Mouse (Mus musculus) thymus, postnatal 0 days (tissue): Measurements from ENCODE around the gene Gm36245. TPM values are rescaled to one million over a fixed set of nuclear protein-coding genes. Genes with fewer than 3 reads are reported as not detected.
"Not testable (repeated sequence)": the region's sequence is repeated elsewhere in the genome, so short reads cannot be mapped to it uniquely, and the experiment has no call there.

Experiments
- DNase-seq: peaks from one replicate; pipeline ENCODE4 v3.0.0-alpha.2; 2015; ENCODE audit warnings: low spot score
- polyA plus RNA-seq: library from polyadenylated mRNA; unstranded; fragments of >200 nt; fragmentation: Nextera tagmentation; extraction: Ambion mirVana; gene quantifications from 2 replicates; pipeline ENCODE4 v1.2.1, GENCODE M21; 2015

Gene Gm36245
- not detected in 2 replicates for polyA plus RNA-seq

DNA sequence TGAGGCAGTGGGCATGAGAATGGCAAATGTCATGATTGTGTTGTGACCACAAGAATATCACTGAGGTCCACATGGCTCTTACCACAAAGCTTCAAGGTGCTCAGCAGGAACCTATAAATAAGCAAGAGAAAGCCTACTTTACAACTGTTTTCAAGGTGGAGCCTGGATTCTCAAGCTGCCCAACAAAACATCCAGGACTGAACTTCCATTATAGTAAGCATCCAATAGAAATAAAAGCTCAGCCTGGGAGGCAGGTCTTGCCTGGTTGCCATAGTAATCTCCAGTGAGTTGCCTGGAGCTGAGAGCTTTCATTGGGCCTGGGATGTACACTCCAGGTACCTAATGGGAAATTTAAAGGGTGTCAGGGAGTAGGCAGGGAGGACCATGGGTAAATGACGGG, at the start of gene Gm36245:
Gm36245 (plus strand) TSS at position 301 of the 400 bp plus-strand sequence.
- DNase-seq, result no peak

DNA sequence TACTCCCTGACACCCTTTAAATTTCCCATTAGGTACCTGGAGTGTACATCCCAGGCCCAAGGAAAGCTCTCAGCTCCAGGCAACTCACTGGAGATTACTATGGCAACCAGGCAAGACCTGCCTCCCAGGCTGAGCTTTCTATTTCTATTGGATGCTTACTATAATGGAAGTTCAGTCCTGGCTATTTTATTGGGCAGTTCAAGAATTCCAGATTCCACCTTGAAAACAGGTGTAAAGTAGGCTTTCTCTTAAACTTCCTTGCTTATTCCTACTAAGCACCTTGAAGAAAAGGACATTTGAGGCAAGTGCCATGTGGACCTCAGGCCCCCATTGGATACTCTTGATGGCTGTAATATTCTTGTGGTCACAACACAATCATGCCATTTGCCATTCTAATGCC, 37.3 kb upstream of the Gm36245 start, which contains the start of gene 1700025B11Rik:
1700025B11Rik (minus strand) TSS at position 101 of the 400 bp plus-strand sequence.
- no peak for DNase-seq

DNA sequence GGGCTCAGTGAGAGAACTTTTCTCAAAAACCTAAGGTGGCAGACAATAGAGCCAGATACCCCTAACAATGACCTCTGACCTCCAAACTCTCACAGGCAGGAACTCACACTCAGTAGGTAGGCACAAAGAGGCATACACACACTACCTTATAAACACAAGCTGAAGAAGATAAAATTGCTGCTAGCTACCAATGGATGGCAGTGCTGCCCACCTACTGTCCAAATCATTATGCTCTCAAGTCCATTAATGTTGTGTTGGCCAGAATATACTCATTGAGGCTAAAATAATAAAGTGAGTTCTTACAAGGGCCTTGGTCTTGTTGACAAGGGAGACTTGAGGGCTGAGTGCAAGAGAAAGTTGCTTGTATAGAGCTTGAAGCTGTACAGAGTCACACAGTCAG, 35.8 kb upstream of the Gm36245 start:
- DNase-seq, result no peak

DNA sequence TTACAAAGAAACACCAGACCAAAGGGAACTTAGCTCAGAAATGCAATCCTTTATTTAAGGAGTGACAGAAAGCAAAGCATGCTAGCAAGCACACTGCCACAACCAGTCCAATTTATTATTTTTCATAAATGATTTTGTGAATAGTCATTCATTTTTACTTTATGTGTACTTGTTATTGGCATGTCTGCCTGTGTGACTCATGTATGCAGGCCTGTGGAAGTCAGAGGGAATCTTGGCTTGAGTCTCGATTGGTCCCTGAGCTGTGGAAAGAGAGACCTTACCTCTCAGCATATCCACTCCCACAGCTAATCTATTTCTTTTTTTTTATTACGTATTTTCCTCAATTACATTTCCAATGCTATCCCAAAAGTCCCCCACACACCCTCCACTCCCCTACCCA, 20.3 kb upstream of the Gm36245 start:
- DNase-seq, result no peak

DNA sequence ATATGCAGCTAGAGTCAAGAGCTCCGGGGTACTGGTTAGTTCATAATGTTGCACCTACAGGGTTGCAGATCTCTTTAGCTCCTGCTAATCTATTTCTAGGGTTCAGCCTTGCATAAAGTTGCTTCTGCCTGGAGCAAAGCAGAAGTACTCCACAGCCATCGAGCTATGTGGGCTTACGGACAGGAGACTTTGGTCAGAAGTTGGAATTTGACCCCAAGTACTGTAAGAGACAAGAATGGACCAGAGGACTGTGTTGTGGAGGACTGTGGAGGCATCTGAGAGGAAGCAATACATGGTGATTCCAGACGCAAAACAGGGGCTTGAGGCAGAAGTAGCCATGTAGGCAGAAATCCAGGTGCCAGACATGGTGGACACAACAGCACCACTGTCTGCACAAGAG, 19.7 kb upstream of the Gm36245 start:
- DNase-seq, result no peak

DNA sequence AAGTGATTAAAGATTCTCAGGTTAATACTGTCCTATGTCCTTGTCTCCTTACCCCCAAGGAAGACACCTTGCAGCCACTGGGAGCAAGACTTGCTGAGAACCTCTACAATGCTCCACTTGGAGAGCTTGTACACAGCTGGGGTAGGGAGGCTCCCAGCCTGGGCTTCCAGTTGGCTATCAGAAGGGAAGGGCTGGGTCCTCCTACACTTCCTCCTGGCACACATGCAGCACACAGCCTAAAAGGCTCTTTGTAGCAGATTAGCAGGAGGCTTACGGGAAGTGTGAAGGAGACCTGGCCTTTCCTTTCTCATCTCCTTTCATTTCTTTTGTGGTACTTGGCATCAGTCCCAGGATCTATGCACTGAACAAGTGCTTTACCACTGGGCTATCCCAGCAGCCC, 17.4 kb upstream of the Gm36245 start:
- DNase-seq, result no peak

DNA sequence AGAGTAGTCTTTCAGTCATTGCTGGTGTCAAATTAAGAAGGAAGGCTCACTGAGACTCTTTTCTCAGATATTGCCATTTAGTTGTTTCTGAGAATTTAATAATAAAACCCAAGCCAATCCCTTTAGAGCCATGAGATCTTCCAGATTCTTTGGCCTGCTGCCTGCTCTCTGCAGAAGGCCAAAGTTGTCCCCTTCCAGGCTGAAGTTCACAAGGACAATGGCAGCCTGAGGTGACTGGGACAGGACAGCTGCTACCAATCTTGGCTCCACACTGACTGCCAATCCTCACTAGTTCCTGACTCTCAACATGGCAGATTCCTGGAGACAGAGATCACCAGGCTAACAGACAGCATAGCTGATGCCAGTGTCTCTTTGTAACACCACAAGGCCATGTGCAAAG, 12.0 kb upstream of the Gm36245 start:
- no peak for DNase-seq

DNA sequence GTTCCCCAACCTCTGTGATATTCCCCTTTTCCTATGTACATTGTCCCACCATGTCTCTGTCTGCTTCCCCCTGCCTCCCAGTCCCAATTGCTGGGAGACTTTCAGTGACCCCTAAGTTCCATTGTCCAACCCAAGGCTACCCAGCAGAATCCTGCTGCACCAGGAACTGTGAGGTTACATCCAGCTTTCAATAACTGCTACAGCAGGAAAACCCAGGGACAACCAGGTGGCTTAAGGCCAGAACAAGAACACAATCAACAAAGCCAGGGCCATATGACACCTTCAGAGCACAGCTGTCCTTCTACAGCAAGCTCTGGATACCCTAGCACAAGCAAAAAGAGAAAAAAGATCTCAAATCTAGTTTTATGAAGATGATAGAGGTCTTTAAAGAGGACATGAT, 10.1 kb upstream of the Gm36245 start:
- DNase-seq, result no peak

DNA sequence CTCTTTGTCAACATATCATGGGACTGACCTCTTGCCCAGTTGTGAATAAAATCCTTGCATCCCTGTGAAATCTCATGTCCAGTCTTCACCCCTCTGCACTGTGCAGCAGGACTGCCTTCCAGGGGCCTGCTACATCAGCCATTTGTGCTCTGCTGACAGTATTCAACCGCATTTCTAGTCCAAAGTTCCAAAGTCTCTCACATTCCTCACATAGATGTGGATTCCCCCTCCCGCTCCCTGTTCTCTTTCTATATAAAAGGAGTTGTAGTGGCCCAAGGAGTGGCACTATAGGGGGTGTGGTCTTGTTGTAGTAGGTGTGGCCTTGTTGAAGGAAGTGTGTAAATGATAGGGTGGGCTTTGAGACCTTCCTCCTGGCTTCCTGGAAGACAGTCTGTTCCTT, 8.2 kb upstream of the Gm36245 start:
- no peak for DNase-seq

DNA sequence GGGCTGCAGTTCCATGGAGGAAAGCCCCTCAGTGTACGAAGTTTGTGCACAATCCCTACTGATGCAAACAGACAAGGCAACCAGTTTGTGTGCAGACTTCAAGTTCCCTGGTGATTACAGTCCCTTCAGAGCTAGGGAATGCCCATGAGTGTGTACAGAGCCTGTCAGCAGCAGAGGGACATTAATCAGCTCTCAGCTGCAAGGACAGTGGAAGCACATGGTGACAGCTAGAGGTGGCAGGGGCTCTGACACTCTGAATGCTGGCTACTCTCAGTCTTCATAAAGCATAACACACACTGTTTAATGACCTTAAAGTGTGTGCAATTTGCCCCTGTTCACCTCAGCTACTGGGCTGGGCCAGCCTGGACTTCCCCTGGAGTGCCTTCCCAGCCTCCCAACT, 5.5 kb upstream of the Gm36245 start:
- DNase-seq, result no peak

DNA sequence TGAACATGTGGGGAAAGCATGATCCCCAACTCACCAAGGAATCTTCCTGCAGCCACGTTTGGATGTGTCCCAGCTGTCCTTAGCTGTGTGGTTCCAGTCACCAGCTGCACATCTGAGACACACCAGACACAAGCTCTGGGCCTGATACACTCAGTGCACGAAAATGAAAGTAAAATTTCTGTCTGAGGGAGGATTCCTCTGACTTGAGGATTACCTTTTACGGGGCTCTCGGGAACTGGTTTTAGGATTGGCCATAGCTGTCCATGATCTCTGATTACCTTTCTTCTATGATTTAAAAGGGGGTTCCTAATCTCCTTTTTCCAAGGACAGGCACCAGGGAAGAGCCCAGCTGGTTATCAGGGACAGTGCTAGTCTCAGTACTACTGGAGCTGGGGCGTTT, 3.1 kb upstream of the Gm36245 start, which contains the start of gene Apol10b:
Apol10b (minus strand) TSS at position 165 of the 400 bp plus-strand sequence.
- no peak for DNase-seq

DNA sequence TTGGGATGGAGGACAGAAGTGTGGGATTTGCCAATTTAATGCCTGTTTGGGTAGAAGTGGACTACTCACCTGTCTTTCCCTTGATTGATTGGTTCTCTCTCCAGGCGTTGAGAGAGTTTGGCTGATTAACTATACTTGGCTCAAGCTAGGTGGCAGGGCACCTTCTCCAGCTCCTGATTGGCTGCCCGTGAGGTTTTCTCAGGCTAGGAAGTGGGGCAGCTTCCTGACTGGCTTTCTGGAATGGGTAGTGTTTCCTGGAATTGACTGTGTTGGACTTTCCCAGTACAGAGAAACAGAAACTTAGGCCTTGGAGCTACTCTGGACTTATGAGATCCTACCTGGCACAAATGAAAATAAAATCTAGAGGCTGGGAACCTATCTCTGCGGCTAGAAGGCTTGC, 629 bp upstream of the Gm36245 start:
- no peak for DNase-seq

DNA sequence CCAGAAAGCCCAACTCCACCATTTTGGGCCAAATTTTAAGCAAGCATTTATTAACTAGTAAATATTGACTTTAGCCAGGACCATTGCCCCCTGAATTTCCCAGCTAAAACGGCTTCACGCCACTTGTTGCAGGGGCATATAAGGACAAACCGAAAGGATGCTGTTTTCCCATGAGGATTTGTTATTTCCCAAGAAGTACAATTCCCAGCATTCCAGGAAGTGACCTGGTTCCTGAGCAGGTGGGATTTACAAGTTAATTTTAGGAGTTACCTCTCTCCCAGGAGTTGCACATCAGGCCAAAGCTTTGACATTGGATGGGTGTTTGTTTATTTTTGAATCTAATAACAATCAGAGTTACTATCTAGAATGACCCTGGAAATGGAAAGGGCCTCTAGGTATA, 7.0 kb downstream of the Gm36245 start:
- DNase-seq, result no peak

DNA sequence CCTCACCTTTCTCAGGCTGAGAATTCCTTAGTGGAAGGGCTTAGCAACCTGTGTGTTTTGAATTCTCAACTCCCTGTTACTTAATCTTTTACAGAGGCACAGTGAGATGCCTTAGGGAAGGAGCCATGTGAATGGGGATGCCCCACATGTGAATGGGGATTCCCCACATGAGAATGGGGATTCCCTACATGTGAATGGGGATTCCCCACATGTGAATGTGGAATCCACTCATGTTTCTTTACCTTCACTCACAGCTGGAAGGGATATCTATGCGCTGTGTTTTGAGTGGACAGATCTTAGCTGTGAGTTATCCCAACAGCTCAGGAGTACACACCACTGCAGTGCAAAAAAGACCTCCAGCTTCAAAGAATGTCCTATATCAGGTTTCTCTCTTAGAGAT, 25.7 kb downstream of the Gm36245 start:
- no peak for DNase-seq

DNA sequence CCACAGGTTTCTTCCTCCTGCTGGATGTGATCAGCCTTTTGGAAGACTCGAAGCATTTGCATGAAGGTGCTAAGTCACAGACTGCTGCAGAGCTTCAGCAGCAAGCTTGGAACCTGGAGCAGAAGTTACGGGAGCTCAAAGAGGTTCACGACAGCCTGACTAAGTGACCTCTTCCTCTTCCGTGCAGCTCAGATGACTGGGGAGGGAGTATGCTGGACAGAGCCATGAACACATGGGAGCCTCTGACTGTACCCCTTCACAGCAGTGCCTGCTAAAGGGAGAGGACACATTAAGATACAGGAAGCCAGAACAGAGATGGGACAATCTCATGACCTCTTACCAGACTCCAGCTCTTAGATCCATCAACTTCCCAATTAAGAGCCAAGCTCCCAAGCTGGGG, 27.4 kb downstream of the Gm36245 start:
- not testable (repeated sequence) for DNase-seq

DNA sequence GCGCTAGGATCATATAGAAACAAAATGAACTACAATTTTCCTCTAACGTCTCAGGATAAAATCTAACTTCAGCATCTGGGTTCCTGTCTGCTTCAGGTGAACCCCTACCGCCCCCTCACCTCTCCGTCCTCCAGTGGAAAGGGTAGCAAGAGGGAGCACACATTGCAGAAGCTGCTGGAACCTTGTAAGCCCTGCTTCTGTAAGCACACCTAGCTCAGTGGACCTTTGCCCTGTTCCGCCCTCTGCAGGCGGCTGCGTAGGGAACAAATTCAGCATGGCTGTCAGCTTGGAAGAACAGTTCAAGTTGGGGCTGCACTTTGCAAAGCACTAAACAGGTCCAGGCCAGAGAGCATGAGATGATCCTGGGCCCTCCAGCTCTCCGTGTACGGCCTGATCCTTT, 29.6 kb downstream of the Gm36245 start:
- DNase-seq, result not testable (repeated sequence)

DNA sequence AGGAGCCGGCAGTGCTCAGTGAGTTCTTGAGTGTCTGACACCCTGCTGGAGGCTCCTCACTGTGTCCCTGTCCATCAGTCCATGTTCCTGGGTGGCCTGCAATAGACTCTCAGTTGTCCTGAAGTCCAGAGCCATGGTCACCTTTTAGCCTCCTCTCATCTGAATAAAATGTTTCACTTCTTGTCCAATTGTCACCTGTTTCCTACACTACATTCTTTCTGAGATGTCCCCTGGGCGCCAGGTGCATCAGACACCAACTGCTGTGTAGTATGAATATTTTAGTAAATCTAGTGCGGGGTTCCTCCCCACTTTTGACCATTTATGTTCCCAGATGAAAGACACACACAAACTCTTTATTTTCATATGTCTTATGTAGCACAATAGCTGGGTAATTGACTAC, 30.8 kb downstream of the Gm36245 start:
- DNase-seq, result not testable (repeated sequence)

DNA sequence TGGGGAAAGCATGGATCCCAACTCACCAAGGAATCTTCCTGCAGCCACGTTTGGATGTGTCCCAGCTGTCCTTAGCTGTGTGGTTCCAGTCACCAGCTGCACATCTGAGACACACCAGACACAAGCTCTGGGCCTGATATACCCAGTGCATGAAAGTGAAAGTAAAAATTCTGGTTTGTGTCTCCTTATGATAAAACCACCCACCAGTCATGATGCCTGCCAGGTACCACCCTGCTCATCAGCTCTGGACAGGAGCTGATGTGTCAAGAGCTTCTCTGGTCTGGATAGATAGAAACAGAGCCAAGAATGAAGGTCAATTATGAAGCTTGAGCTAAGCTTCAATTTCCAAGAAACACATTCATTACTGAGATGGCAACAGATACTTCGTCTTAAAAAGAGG, 44.1 kb downstream of the Gm36245 start, which contains the start of gene Apol11b:
Apol11b (minus strand) TSS at position 111 of the 400 bp plus-strand sequence.
- not testable (repeated sequence) for DNase-seq

DNA sequence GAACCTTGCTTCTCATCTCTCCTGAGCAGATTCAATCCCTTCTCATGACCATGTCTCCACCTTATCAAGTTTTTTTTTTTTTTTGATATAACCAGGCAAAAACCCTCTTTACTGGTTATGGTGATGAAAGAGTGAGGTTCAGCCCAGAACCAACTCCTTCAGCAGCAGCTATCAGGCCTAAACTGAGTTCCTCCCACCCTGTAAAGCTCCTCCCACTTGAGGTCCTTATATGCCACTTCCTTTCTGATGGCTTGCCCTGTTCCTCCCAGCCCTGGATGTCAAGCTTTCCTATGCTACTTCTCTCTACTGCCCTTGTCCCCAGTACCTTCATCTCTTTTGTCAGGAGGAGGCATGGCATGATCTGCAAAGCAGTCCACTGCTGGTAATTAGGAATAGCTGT, 52.1 kb downstream of the Gm36245 start:
- not testable (repeated sequence) for DNase-seq

Other genes with a start within 250 kb of the Gm36245 start
- gene Apol7a, start 200.1 kb upstream of the Gm36245 start, polyA plus RNA-seq, result 0.15 TPM in 1 of 2 replicates, not detected in the other
- gene Apol9a, start 188.1 kb upstream of the Gm36245 start, polyA plus RNA-seq, result 0.69 and 0.90 TPM in 2 replicates
- 0.27 and 0.46 TPM in 2 replicates for gene Apol7b, start 151.8 kb upstream of the Gm36245 start, polyA plus RNA-seq
- gene Apol10a, start 122.2 kb upstream of the Gm36245 start, polyA plus RNA-seq, result 0.05 TPM in 1 of 2 replicates, not detected in the other
- 0.09 and 0.27 TPM in 2 replicates for gene Apol11a, start 91.0 kb upstream of the Gm36245 start, polyA plus RNA-seq
- gene Apol7c, start 65.9 kb upstream of the Gm36245 start, polyA plus RNA-seq, result 11.8 and 13.3 TPM in 2 replicates
- gene 1700025B11Rik, start 37.4 kb upstream of the Gm36245 start, polyA plus RNA-seq, result not detected in 2 replicates
- gene Apol10b, start 3.1 kb upstream of the Gm36245 start, polyA plus RNA-seq, result 0.49 and 0.59 TPM in 2 replicates
- 0.16 and 0.24 TPM in 2 replicates for gene Apol11b, start 44.0 kb downstream of the Gm36245 start, polyA plus RNA-seq
- gene Apol7e, start 99.6 kb downstream of the Gm36245 start, polyA plus RNA-seq, result 7.2 and 8.1 TPM in 2 replicates
- 1.6 and 2.3 TPM in 2 replicates for gene Apol9b, start 129.8 kb downstream of the Gm36245 start, polyA plus RNA-seq
- 0.06 TPM in 1 of 2 replicates, not detected in the other for gene Apol8, start 157.7 kb downstream of the Gm36245 start, polyA plus RNA-seq
- gene Myh9, start 242.9 kb downstream of the Gm36245 start, polyA plus RNA-seq, result 62.3 and 71.0 TPM in 2 replicates